Mouse (Mus musculus) forebrain, embryonic 11.5 days (tissue): ENCODE measurements around the gene Casc1. TPM values are rescaled to one million over a fixed set of nuclear protein-coding genes. Genes with fewer than 3 reads are reported as not detected.

Source experiments
- ATAC-seq: fragments of 200-750 bp; cut with Nextera tagmentation; replicated peaks from 2 replicates; pipeline ENCODE4 v1.8.0; 2017; ENCODE audit warnings: moderate TSS enrichment; ENCODE audit not compliant: low FRiP score
- DNase-seq: peaks from one replicate; pipeline ENCODE4 v3.0.0-alpha.2; 2017; ENCODE audit warnings: low spot score
- H3K27ac ChIP-seq: fragments of 300-500 bp; sonication (generic); 2 replicates; pipeline ENCODE4 v1.5.1; 2014; ENCODE audit warnings: low read depth, low read length
- H3K27me3 ChIP-seq: fragments of 300-500 bp; sonication (generic); 2 replicates; pipeline ENCODE4 v1.6.1; 2014; ENCODE audit warnings: mild to moderate bottlenecking, low read length, mixed read lengths; ENCODE audit not compliant: control insufficient read depth, insufficient read depth
- H3K36me3 ChIP-seq: fragments of 300-500 bp; sonication (generic); 2 replicates; pipeline ENCODE4 v1.6.1; 2014; ENCODE audit warnings: mild to moderate bottlenecking, low read length, moderate library complexity, mixed read lengths; ENCODE audit not compliant: control insufficient read depth, insufficient read depth
- H3K4me1 ChIP-seq: fragments of 300-500 bp; sonication (generic); replicated peaks from 2 replicates; pipeline ENCODE4 v1.6.1; 2014; ENCODE audit warnings: low read length, mixed read lengths; ENCODE audit not compliant: control insufficient read depth, insufficient read depth
- H3K4me2 ChIP-seq: fragments of 300-500 bp; sonication (generic); 2 replicates; pipeline ENCODE4 v1.6.1; 2014; ENCODE audit warnings: low read depth, mild to moderate bottlenecking, low read length, moderate library complexity, mixed read lengths; ENCODE audit not compliant: severe bottlenecking
- H3K4me3 ChIP-seq: fragments of 300-500 bp; sonication (generic); 2 replicates; pipeline ENCODE4 v1.5.1; 2014; ENCODE audit warnings: low read depth, low read length
- H3K9ac ChIP-seq: fragments of 300-500 bp; sonication (generic); 2 replicates; pipeline ENCODE4 v1.6.1; 2014; ENCODE audit warnings: low read length
- H3K9me3 ChIP-seq: fragments of 300-500 bp; sonication (generic); 2 replicates; pipeline ENCODE4 v1.6.1; 2016; ENCODE audit warnings: low read length, mixed read lengths; ENCODE audit not compliant: control insufficient read depth
- WGBS: fragments of 180-500 bp; shearing (Covaris S2); extraction: QIAGEN DNeasy Blood & Tissue Kit; methylation state at CpG from one replicate; pipeline ENCODE4 v1.1.7; 2014; 5-methylcytosine and 5-hydroxymethylcytosine counted together
- polyA plus RNA-seq: library from polyadenylated mRNA; unstranded; fragments of >200 nt; fragmentation: Nextera tagmentation; extraction: Ambion mirVana; gene quantifications from 2 replicates; pipeline ENCODE4 v1.2.1, GENCODE M21; 2014

Casc1 gene
- 0.48 and 0.73 TPM in 2 replicates for polyA plus RNA-seq

- DNase-seq: peak; percentile 99
- peak within 1 kb of the TSS; percentile 57 for H3K4me3 ChIP-seq
- H3K9me3 ChIP-seq: no peaks in the 10 kb centered on the region
- H3K4me1 ChIP-seq: peaks cover 6% of the 10 kb centered on the region; the same call in 1 of the 2 replicates
- no peaks in the 10 kb centered on the region for H3K27me3 ChIP-seq
- H3K9ac ChIP-seq: peak within 1 kb of the TSS; percentile 71
- peak within 1 kb of the TSS; percentile 87 for H3K27ac ChIP-seq
- H3K36me3 ChIP-seq: no peaks in the 10 kb centered on the region
- ATAC-seq: peak; percentile 100
- H3K4me2 ChIP-seq: peak within 1 kb of the TSS; percentile 79
- WGBS: under 1% methylated on average over 34 of the region's 36 CpGs
Observed at GRCm38 (mm10) chr6:145210816-145211338, at the start of gene Casc1, which contains the start of gene Etfrf1. Casc1 (minus strand) TSS chr6:145211005. Etfrf1 (plus strand) TSS chr6:145211134.

- Histone ChIP-seq H3K27ac (no peak overlapping the region), H3K27me3 (no peaks in the 10 kb centered on the region), H3K9ac (no peak overlapping the region), H3K9me3 (no peaks in the 10 kb centered on the region), H3K4me2 (no peak overlapping the region), H3K4me3 (no peak overlapping the region), H3K36me3 (no peaks in the 10 kb centered on the region), H3K4me1 (no peaks in the 10 kb centered on the region; the same call in 1 of the 2 replicates)
- DNase-seq: no peak
- ATAC-seq: no peak
- WGBS: 50% methylated on average over 2 of the region's 2 CpGs
Observed at GRCm38 (mm10) chr6:145256701-145257073, 45.9 kb upstream of the Casc1 start.

GRCm38 (mm10) chr6:145255952-145256700 is 45.3 kb upstream of the Casc1 start:
- ATAC-seq: no peak

GRCm38 (mm10) chr6:145250820-145251219 is 40.0 kb upstream of the Casc1 start:
- Histone ChIP-seq H3K27ac (no peak overlapping the region), H3K4me2 (peak overlapping the region; percentile 67), H3K27me3 (no peaks in the 10 kb centered on the region), H3K9me3 (no peaks in the 10 kb centered on the region), H3K36me3 (no peaks in the 10 kb centered on the region; the same call in 1 of the 2 replicates), H3K4me3 (peak overlapping the region; percentile 95), H3K4me1 (peaks cover 5% of the 10 kb centered on the region; the same call in 1 of the 2 replicates), H3K9ac (peak overlapping the region; percentile 94)
- no peak for ATAC-seq
- no peak for DNase-seq
- WGBS: 10% methylated on average over 16 of the region's 16 CpGs

More at GRCm38 (mm10) chr6:145255952-145256700, 45.3 kb upstream of the Casc1 start:
- Histone ChIP-seq H3K4me3 (no peak overlapping the region), H3K27me3 (no peaks in the 10 kb centered on the region), H3K27ac (no peak overlapping the region), H3K4me1 (no peaks in the 10 kb centered on the region), H3K9me3 (no peaks in the 10 kb centered on the region), H3K4me2 (no peak overlapping the region), H3K36me3 (no peaks in the 10 kb centered on the region), H3K9ac (no peak overlapping the region)
- DNase-seq: no peak
- 84% methylated on average over 13 of the region's 13 CpGs for WGBS

- H3K4me1 ChIP-seq: peaks cover 5% of the 10 kb centered on the region; the same call in 1 of the 2 replicates
- H3K4me2 ChIP-seq: peak within 1 kb of the TSS; percentile 83
- H3K4me3 ChIP-seq: peak within 1 kb of the TSS; percentile 95
- ATAC-seq (peak; percentile 95), DNase-seq (peak; percentile 98)
- WGBS: under 1% methylated on average over 62 of the region's 83 CpGs
- H3K9me3 ChIP-seq: no peaks in the 10 kb centered on the region
- H3K27ac ChIP-seq: peak within 1 kb of the TSS; percentile 68
- H3K36me3 ChIP-seq: no peaks in the 10 kb centered on the region; the same call in 1 of the 2 replicates
- H3K27me3 ChIP-seq: no peaks in the 10 kb centered on the region
- H3K9ac ChIP-seq: peak within 1 kb of the TSS; percentile 94
Observed at GRCm38 (mm10) chr6:145250185-145250791, 39.5 kb upstream of the Casc1 start, which contains the start of gene Kras. Kras (minus strand) TSS chr6:145250239.

GRCm38 (mm10) chr6:145249291-145250184 is 38.7 kb upstream of the Casc1 start:
- H3K4me3 ChIP-seq: peak overlapping the region; percentile 95
- peak overlapping the region; percentile 94 for H3K9ac ChIP-seq
- H3K36me3 ChIP-seq: no peaks in the 10 kb centered on the region; the same call in 1 of the 2 replicates
- no peaks in the 10 kb centered on the region for H3K9me3 ChIP-seq
- under 1% methylated on average over 72 of the region's 124 CpGs for WGBS
- H3K4me1 ChIP-seq: peaks cover 5% of the 10 kb centered on the region; the same call in 1 of the 2 replicates
- peak overlapping the region; percentile 68 for H3K27ac ChIP-seq
- no peaks in the 10 kb centered on the region for H3K27me3 ChIP-seq
- peak overlapping the region; percentile 83 for H3K4me2 ChIP-seq
- peak; percentile 79 for DNase-seq
- ATAC-seq: peak; percentile 60

GRCm38 (mm10) chr6:145247886-145248285 is 37.1 kb upstream of the Casc1 start:
- no peak for DNase-seq
- ATAC-seq: no peak
- Histone ChIP-seq H3K9ac (no peak overlapping the region), H3K9me3 (no peaks in the 10 kb centered on the region), H3K4me1 (peaks cover 5% of the 10 kb centered on the region; the same call in 1 of the 2 replicates), H3K27ac (no peak overlapping the region), H3K36me3 (no peaks in the 10 kb centered on the region; the same call in 1 of the 2 replicates), H3K27me3 (no peaks in the 10 kb centered on the region), H3K4me3 (0 out of 2 replicates have a peak overlapping the region, but pooled peaks have one; percentile 10), H3K4me2 (peak overlapping the region; percentile 18; the same call in 1 of the 2 replicates)
- whole genome bisulfite sequencing: 67% methylated on average over 3 of the region's 3 CpGs
